Mouse (Mus musculus) liver, postnatal 0 days (tissue): Measurements from ENCODE around the gene 9630041A04Rik.

ENCODE experiments used
- CTCF ChIP-seq: sonication (generic); IDR thresholded peaks from 2 replicates; pipeline ENCODE4 v1.5.1; 2016; ENCODE audit warnings: antibody characterized with exemption, low read depth
- EP300 ChIP-seq: IDR thresholded peaks from 2 replicates; pipeline ENCODE4 v1.6.1; 2016; ENCODE audit warnings: antibody characterized with exemption, low read depth, mild to moderate bottlenecking

DNA sequence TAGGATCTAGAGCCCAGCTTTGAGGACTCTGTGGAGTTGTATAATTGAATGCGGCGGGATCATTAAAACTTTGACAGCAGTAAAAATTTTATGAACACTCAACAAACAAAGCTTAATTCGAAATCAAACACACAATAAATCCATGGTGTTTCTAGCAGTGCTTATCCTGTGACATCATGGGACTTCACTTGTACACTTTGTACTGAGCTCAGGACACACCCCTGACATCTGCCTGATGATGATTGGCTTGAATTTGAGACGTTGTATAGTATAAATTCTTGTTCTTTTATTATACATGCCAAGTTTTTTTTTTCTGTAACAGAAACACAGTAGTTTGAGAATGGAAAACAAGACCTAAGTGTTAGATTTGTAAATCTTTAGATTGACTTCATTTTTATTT is 8.4 kb downstream of the 9630041A04Rik start:
- TF ChIP-seq CTCF (no peak), EP300 (no peak)
